Mouse (Mus musculus): Measurements from ENCODE around the gene Sergef. TPM values are rescaled to one million over a fixed set of nuclear protein-coding genes. Genes with fewer than 3 reads are reported as not detected.

The Sergef gene
- polyA plus RNA-seq, 1 experiment: not detected

GRCm38 (mm10) chr7:46557387-46557786 is 82.2 kb downstream of the Sergef start:
- TF ChIP-seq CTCF (IDR thresholded peaks at IDR 0.05; ENCODE audit: insufficient read depth, low read depth, low read length): no peak
- no peak for TF ChIP-seq POLR2A (IDR thresholded peaks at IDR 0.05; ENCODE audit: insufficient read depth, low read depth, low read length)
- H3K4me1 ChIP-seq (ENCODE audit: control insufficient read depth, insufficient read depth, low read length): peaks cover 39% of the 10 kb centered on the region
- no peak overlapping the region for H3K4me3 ChIP-seq (ENCODE audit: insufficient read depth, low read depth, low read length)
- WGBS: 93% methylated on average over 11 of the region's 11 CpGs
- H3K27ac ChIP-seq (ENCODE audit: insufficient read depth, low read depth, low read length): no peak overlapping the region

- TF ChIP-seq POLR2A (IDR thresholded peaks at IDR 0.05; ENCODE audit: insufficient read depth, low read depth, low read length) (no peak), CTCF (IDR thresholded peaks at IDR 0.05; ENCODE audit: insufficient read depth, low read depth, low read length) (no peak)
- no peak overlapping the region for H3K27ac ChIP-seq (ENCODE audit: insufficient read depth, low read depth, low read length)
- WGBS: 38% methylated on average over 13 of the region's 13 CpGs
- peaks cover 47% of the 10 kb centered on the region for H3K4me1 ChIP-seq (ENCODE audit: control insufficient read depth, insufficient read depth, low read length)
- no peak overlapping the region for H3K4me3 ChIP-seq (ENCODE audit: insufficient read depth, low read depth, low read length)
Measured at GRCm38 (mm10) chr7:46556358-46557118, 83.1 kb downstream of the Sergef start.

GRCm38 (mm10) chr7:46555731-46556130 is 83.9 kb downstream of the Sergef start:
- Histone ChIP-seq H3K4me1 (ENCODE audit: control insufficient read depth, insufficient read depth, low read length) (peaks cover 51% of the 10 kb centered on the region), H3K27ac (ENCODE audit: insufficient read depth, low read depth, low read length) (no peak overlapping the region), H3K4me3 (ENCODE audit: insufficient read depth, low read depth, low read length) (no peak overlapping the region)
- 90% methylated on average over 7 of the region's 7 CpGs for WGBS
- TF ChIP-seq POLR2A (IDR thresholded peaks at IDR 0.05; ENCODE audit: insufficient read depth, low read depth, low read length): no peak
- TF ChIP-seq CTCF (IDR thresholded peaks at IDR 0.05; ENCODE audit: insufficient read depth, low read depth, low read length): no peak

- TF ChIP-seq POLR2A (IDR thresholded peaks at IDR 0.05; ENCODE audit: insufficient read depth, low read depth, low read length) (no peak), CTCF (IDR thresholded peaks at IDR 0.05; ENCODE audit: insufficient read depth, low read depth, low read length) (no peak)
- Histone ChIP-seq H3K4me1 (ENCODE audit: control insufficient read depth, insufficient read depth, low read length) (peaks cover 51% of the 10 kb centered on the region), H3K27ac (ENCODE audit: insufficient read depth, low read depth, low read length) (no peak overlapping the region), H3K4me3 (ENCODE audit: insufficient read depth, low read depth, low read length) (no peak overlapping the region)
- WGBS: 80% methylated on average over 9 of the region's 9 CpGs
Measured at GRCm38 (mm10) chr7:46554855-46555254, 84.8 kb downstream of the Sergef start.

GRCm38 (mm10) chr7:46554003-46554402 is 85.6 kb downstream of the Sergef start:
- Histone ChIP-seq H3K27ac (ENCODE audit: insufficient read depth, low read depth, low read length) (no peak overlapping the region), H3K4me1 (ENCODE audit: control insufficient read depth, insufficient read depth, low read length) (peaks cover 52% of the 10 kb centered on the region), H3K4me3 (ENCODE audit: insufficient read depth, low read depth, low read length) (no peak overlapping the region)
- TF ChIP-seq CTCF (IDR thresholded peaks at IDR 0.05; ENCODE audit: insufficient read depth, low read depth, low read length) (no peak), POLR2A (IDR thresholded peaks at IDR 0.05; ENCODE audit: insufficient read depth, low read depth, low read length) (no peak)
- whole genome bisulfite sequencing: 65% methylated on average over 7 of the region's 7 CpGs

- Histone ChIP-seq H3K4me3 (ENCODE audit: insufficient read depth, low read depth, low read length) (no peak overlapping the region), H3K4me1 (ENCODE audit: control insufficient read depth, insufficient read depth, low read length) (peaks cover 49% of the 10 kb centered on the region), H3K27ac (ENCODE audit: insufficient read depth, low read depth, low read length) (peak overlapping the region; percentile 22)
- WGBS: 63% methylated on average over 20 of the region's 20 CpGs
- TF ChIP-seq POLR2A (IDR thresholded peaks at IDR 0.05; ENCODE audit: insufficient read depth, low read depth, low read length) (no peak), CTCF (IDR thresholded peaks at IDR 0.05; ENCODE audit: insufficient read depth, low read depth, low read length) (no peak)
Measured at GRCm38 (mm10) chr7:46551935-46552752, 87.5 kb downstream of the Sergef start.

- Histone ChIP-seq H3K4me1 (ENCODE audit: control insufficient read depth, insufficient read depth, low read length) (peaks cover 44% of the 10 kb centered on the region), H3K27ac (ENCODE audit: insufficient read depth, low read depth, low read length) (no peak overlapping the region), H3K4me3 (ENCODE audit: insufficient read depth, low read depth, low read length) (no peak overlapping the region)
- 25% methylated on average over 7 of the region's 7 CpGs for WGBS
- TF ChIP-seq CTCF (IDR thresholded peaks at IDR 0.05; ENCODE audit: insufficient read depth, low read depth, low read length) (no peak), POLR2A (IDR thresholded peaks at IDR 0.05; ENCODE audit: insufficient read depth, low read depth, low read length) (no peak)
Measured at GRCm38 (mm10) chr7:46551173-46551572, 88.4 kb downstream of the Sergef start.

GRCm38 (mm10) chr7:46548124-46548523 is 91.5 kb downstream of the Sergef start:
- TF ChIP-seq POLR2A (IDR thresholded peaks at IDR 0.05; ENCODE audit: insufficient read depth, low read depth, low read length) (no peak), CTCF (IDR thresholded peaks at IDR 0.05; ENCODE audit: insufficient read depth, low read depth, low read length) (no peak)
- H3K4me1 ChIP-seq (ENCODE audit: control insufficient read depth, insufficient read depth, low read length): peaks cover 29% of the 10 kb centered on the region
- H3K4me3 ChIP-seq (ENCODE audit: insufficient read depth, low read depth, low read length): no peak overlapping the region
- no peak overlapping the region for H3K27ac ChIP-seq (ENCODE audit: insufficient read depth, low read depth, low read length)
- WGBS: 90% methylated on average over 3 of the region's 3 CpGs

GRCm38 (mm10) chr7:46547642-46548041 is 92.0 kb downstream of the Sergef start:
- H3K27ac ChIP-seq (ENCODE audit: insufficient read depth, low read depth, low read length): no peak overlapping the region
- TF ChIP-seq POLR2A (IDR thresholded peaks at IDR 0.05; ENCODE audit: insufficient read depth, low read depth, low read length) (no peak), CTCF (IDR thresholded peaks at IDR 0.05; ENCODE audit: insufficient read depth, low read depth, low read length) (no peak)
- no peak overlapping the region for H3K4me3 ChIP-seq (ENCODE audit: insufficient read depth, low read depth, low read length)
- 97% methylated on average over 3 of the region's 3 CpGs for WGBS
- H3K4me1 ChIP-seq (ENCODE audit: control insufficient read depth, insufficient read depth, low read length): peaks cover 29% of the 10 kb centered on the region

All from olfactory bulb, adult 2 months (tissue).